Mouse (Mus musculus): Measurements from ENCODE around the gene Mcoln3.

- TF ChIP-seq ZC3H11A (IDR thresholded peaks at IDR 0.05; ENCODE audit: borderline replicate concordance, low read depth, low read length) (no peak), CHD2 (IDR thresholded peaks at IDR 0.05; ENCODE audit: low read depth, low read length) (no peak)
Observed at GRCm38 (mm10) chr3:146110916-146111315, 6.3 kb upstream of the Mcoln3 start.

All from ES-E14 (cell line).